Mouse (Mus musculus) ovary, postnatal 14 days (tissue): ENCODE results near the gene Chst11.
"Not testable (repeated sequence)": the region's sequence is repeated elsewhere in the genome, so short reads cannot be mapped to it uniquely, and the experiment has no call there.

Experiments
- DNase-seq: peaks from one replicate; pipeline ENCODE4 v3.0.0; 2022; ENCODE audit warnings: low spot score

The Chst11 gene

DNA sequence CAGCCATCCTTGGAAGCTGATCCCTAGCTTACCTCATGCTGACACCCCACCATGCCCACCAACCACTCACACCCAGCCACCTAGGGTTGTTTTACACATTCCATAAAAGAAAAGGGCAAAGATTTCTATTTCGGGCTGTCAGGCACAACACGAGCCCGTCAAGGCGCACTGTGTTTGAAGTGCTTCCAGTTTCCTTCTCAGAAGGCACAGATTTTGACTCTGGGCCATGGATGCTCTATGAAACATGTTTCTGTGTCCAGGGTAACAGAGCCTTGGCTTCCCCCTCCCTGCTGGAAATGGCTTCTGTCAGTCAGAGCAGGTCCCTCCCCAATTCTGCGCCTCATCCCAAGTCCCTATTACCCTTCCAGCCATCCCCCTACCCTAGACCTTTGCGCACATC is 125.7 kb downstream of the Chst11 start:
- DNase-seq, result no peak

DNA sequence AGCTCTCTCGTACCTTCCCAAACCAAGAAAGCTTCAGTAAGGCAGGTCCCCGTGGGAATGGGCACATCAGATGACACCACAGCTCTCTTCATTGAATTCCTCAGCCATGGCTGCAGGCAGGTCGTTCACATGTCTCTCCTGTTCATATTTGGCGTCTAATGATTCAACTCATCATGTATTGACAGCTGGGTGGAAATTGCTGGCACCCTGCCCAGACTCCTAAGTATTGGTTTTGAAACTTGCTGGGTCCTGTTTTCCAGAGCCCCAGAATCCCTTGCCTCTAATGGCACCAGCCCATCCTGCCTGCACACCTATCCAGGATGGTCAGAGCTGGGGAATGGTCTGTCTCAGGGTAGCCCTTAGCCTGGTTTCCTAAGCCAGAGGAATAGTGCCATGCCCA is 127.0 kb downstream of the Chst11 start:
- DNase-seq, result no peak

DNA sequence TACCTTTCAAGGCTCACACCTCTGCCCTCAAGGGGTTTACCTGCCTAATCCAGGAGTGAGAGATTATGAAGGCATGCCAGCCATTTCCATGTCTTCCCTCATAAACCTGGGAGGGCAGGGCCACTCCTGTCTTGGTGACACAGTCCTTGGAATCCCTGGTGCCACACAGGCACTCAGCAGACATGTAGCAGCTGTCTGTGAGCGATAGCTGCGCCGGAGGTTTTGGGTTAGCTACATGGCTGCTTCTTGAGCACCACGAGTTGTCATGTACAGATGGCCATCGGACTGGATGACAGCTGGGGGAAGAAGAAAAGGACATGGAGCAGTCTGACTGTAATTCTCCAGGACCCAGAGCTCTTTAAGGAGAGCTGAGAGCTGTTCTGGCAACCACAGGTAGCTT is 129.3 kb downstream of the Chst11 start:
- no peak for DNase-seq

DNA sequence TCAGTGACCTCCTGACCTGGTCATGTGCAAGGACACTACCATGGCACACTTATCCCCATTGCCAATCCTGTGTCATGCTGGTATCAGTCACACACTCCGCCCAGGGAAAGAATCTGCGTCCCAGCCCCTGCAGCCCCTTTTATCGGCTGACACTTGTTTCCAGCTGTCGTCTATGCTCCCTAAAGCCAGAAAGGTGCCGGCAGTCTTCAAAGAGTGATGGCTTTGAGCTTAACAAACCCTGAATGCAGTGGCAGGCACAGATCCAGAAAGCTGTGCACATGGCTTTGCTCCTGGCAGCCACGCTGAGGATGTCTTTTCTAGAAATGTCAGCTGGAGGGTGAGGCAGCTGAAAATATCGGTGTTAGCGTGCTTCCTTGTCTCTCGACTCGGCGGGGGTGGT is 131.6 kb downstream of the Chst11 start:
- DNase-seq, result no peak

DNA sequence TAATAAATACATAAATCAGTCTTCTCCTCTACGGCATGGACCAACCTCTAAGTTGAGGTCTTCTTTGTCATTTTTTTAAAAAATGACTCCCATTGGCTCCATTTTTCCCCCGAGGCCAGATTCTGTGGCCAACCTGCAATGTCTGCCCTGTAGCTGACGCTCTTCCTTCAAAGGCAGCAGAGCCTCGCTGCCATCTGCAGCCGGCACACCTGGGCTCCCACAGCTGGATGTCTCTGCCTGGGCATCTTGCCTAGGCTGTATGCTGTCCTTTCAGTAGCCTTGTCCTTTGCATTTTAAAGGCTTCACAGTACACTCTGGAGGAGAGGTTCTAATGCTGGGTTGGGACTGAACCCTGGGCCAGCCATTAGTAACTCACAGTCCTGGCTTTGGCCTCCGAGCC is 132.6 kb downstream of the Chst11 start:
- no peak for DNase-seq

DNA sequence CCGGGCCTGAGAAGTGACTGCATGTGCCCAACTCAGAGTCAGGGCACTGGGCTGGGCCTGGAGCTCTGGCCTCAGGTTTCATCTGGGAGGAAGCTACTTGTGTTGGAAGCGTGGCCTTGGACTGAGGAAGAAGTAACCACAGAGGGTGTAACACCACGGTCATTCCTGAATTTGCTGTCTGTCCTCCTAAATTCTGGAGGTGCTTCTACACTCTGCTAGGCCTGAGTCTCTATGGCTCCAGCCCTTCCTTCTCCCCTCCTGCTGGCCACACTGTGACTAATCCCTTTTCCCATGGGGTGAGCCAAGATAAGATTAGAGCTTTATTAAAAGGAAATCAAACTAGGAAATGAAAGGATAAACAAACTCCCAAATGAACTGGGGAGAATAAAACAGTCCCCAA is 133.3 kb downstream of the Chst11 start:
- DNase-seq, result no peak

DNA sequence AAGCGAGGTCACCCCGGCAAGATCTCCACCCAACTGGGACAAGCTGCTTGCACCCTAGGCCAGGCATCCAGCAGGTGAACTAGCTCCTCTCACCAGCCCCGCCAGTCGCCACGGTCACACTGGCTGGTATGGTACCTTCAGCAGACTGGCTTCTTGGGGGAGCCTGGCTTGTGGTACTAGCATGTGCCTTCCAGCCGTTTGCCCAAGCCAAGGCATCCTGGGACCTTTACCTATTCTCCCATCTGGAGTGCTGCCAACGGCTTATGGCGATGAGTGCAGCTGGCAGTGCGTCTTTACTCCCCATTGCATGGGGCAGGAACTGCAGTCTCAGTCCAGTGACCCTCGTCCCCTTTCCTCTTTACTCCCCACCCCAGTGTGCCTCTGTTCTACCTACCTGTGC is 133.7 kb downstream of the Chst11 start:
- no peak for DNase-seq

DNA sequence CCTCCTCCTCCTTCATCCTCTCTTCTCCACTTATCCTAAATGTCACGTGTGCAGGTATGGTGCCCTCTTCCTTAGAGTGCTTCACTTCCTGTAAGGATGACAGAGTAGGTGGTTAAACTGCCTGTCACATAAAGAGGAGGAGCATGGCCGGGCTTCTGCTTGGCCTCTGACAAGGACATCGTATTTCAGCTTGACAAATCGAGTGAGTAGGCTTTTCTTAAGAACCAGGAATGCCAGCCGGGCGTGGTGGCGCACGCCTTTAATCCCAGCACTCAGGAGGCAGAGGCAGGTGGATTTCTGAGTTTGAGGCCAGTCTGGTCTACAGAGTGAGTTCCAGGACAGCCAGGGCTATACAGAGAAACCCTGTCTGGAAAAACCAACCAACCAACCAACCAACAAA is 134.2 kb downstream of the Chst11 start:
- not testable (repeated sequence) for DNase-seq

DNA sequence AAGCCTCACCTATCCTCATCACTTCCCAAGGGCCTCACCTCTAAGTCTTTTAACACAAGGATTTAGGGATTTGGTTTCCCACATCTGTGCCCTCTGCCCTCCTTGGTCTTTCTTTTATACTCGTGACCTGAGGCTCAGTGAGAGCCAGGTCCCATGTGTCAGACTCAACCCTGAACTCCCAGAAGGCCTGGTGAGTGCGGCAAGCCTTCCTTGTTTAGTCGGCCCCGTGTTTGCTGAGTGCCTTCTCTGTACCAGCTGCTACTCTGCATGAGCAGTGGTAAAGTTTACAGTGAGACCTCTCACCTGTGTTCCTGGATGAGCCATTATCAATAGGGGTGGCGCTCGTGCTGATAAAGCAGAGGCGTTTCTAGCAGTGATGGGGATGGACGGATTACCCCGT is 134.6 kb downstream of the Chst11 start:
- no peak for DNase-seq

DNA sequence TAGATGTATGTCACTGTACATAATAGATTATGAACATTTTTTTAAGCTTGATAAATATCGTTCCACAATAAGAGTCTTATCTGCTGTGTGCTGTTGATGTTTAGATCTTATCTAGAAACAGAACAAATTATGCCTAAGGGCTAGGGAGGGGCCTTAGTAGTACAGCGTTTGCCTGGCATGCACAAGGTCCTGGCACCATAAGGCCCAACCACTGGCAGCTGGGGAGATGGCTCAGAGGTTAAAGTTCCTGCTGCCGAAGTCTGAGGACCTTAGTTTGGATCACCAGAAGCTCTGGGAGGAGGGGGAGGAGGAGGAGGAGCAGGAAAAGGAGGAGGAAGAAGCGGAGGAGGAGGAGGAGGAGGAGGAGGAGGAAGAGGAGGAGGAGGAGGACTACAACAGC is 135.6 kb downstream of the Chst11 start:
- no peak for DNase-seq

DNA sequence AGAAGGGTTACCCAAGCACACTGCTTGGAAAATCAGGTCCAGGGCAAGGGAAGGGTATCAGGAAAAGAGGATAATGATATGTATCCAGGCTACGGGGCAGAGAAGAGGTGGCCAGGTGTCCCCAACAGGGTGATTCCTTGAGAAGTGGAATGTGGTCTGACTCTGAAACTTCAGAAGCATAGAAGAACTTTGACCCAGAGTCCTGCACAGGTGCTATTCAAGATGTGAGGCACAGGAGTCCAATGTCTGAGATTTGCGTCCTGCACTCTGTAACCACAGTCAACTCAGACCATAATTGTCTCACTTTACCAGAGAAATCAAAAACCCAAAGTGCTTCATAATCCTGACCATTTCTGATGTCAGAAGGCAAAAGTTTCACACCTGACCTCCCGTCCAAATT is 139.3 kb downstream of the Chst11 start:
- no peak for DNase-seq

DNA sequence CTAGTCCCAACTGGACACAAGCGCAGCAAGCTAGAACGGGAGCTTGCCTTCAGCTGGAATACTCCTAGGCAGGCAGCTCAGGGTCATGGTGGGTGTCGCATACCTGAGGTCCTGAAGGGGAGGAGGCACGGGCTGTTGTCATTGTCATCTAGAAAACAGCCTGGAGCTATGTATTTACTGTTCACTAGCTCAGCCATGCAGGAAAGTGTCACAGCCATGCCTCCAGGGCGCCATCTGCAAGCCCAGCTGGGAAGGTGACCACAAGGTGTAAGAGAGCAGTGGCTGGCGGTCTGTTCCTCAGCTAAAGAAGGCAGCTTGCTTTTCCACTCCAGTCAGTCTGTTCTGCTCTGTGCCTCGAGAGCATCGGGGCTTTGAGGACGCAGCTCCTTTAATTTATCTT is 141.1 kb downstream of the Chst11 start:
- no peak for DNase-seq

DNA sequence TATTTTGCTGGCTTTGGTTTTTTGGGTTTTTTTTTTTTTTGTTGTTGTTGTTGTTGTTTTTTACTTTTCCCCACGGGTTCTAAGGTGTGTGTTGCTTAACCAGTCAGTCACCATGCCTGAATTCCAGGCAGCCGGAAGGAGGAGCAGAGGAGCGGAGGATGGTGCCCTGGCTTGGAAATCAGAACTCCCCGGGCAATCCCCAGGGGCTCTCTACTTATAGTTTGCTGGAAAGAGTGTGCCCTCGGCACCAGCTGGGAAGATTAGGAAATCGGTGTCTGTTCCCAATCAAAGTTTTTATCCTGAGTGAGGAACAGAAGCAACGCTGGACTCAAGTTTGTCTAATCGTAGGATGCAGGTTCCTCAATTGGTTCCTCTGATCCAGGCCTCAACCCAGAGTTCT is 143.1 kb downstream of the Chst11 start:
- DNase-seq, result no peak

DNA sequence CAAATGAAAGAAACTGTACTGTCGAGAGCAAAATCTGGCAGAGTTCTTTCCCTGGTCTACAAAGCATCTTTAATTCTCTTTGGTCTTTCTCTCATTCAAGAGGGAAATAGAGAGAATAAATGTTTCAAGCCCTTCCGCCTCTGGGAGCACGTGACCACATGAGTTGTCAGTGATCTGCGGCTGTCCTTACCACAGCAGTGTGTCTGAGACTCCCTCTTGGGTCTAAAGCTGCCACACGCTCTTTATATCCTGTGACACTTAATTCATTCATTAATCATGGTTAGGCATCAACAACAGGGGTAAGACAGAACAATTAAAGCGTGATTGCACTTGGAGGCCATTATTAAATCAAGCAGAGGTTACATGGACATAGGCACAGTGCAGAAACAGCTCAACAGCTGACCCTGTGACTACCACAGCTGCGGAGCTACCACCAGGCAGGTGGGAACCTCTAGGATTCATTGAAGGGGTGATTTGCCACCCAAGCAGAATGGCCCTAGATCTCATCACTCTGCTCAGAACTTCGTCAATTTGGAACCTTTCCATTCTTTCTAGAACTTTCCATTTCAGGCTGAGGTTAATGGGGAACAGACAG is 144.4 kb downstream of the Chst11 start:
- no peak for DNase-seq

DNA sequence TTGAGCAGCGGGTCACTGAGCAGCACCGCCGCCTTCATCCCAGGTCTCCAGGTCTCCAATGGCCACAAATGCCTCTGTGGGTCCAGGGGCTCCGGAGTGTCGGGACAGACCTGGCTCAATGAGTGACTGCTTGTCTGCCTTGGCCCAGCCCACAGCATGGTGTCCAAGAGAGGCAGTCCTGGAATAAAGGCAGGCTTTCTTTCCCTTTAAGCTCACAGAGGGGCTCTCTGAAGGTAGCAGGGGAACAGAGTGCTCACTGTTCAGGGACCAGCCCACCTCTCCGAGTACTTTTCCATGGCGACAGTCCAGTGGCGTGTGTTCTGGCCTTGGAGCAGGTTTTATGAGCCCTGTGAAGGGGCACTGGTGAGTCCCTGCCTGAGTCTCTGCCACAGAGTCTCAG is 145.3 kb downstream of the Chst11 start:
- DNase-seq, result no peak

DNA sequence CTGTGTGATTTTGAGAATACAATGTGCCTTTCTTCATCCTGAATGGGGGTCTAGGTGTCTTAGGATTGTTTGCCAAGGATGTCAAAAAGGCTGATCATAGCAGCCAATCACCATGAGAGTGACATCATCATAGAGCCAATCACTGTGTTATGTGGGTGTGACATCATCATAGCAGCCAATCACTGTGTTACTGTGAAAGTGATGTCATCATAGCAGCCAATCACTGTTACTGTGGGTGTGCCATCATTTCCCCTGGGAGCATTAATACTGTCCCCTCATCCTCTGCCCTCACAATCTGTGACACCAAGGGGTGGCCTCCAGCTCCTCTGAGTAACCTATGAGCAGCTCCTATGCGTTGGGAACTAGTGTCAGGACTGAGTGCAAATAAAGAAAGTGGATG is 146.6 kb downstream of the Chst11 start:
- DNase-seq, result no peak

DNA sequence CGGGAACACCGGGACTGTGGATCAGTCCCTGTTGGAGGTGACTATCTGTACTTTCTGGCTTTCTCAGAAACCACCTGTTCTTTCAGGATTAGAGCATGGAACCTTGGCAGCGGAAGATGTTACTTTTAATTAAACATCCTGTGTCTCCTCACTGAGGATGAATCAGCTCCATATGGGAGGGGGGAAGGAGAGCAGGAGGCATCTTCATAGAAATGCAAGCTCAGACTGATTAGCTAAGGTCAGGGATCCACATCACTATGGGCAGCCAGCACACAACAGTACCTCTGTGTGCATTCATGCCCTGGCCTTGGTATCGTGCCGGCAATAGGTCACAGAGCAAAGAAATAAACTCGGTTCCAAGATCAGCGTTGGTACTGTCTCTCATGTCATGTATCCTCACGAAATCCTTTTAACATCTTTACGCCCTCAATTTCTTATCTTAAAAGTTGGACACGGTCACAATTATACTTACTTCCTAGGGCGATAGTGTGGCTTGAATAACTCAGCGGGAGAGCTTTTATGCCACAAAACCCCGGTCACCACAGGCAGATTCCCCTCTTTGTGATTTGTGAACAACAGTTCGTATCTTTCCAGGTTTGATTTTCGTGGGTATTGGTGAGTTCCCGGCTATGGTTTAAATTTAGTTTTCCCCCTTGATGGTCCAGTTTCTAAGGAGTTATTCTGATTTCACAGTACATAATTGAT is 148.7 kb downstream of the Chst11 start:
- no peak for DNase-seq

DNA sequence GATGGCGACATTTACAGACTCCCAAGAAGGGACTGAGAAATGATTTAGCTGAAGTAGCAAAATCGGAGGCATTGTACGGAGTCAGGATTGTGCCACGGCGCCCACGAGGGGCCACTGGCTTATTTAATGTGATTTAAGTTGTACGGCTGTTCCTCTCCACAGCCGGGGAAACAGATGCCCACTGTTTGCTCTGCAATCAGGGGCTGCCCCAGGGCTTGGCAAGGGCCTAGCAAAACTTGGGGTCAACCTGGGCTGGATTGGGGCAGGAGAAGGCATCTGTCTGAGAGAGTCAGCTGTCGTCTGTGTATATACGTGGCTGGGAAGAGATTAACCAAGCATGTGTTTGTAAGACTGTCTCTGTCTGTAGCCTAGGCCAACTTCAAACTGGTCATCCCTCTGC is 149.6 kb downstream of the Chst11 start:
- DNase-seq, result no peak

DNA sequence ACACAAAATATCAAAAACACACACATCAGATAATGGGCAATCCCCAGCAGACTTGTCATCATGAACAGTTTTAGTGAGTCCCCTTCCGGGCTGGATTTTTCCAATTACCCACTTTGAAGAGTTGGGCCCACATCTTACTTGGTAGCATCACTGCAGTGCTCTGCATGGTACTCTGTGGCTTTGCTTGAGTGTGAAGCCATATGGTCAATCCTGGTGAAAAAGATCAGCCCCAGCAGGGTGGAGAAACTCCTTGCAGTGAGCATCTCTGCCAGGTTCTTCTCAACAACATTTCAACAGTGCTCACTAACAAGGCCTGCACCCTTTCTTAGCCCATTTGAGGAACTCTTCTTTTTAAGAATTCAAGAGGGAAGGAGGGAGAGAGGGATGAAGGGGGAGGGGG is 150.7 kb downstream of the Chst11 start:
- DNase-seq, result no peak

DNA sequence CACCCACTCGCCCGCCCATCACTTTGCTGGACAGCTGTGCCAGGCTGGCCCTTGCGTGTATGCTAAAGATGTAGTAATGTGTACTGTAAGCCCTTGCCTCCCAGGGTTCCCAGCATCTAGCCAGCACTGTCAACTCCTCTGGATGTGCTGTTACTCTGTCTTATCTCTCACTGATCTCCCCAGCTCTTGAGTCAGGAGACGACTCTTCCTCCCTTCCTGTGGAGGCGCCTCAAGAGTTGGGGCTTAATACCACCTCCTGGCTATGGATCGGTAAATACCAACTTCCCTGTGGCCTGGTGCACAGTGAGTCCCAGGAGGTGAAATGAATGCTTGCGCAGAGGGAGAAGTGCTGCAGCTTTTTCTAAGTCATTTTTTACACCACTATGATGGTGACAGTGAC is 151.8 kb downstream of the Chst11 start:
- no peak for DNase-seq

DNA sequence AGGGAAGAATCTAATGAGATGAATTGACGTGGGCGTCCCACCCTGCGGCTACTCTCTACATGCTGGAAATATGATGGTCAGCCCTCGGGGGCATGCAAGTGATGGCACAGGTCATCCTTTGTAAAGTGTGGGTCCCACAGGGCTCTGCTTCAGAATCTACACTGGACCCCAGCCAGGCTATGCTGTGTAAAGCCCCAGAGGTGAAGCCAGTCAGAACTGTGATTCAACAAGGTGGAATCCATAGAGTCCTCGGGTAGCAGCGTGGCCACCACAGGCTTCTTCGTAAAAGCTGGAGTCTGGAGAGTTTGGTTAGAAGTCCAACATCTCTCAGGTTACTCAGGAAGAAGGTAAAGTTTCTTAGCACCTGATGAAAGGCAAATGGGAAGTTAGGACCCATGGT is 154.0 kb downstream of the Chst11 start:
- no peak for DNase-seq

DNA sequence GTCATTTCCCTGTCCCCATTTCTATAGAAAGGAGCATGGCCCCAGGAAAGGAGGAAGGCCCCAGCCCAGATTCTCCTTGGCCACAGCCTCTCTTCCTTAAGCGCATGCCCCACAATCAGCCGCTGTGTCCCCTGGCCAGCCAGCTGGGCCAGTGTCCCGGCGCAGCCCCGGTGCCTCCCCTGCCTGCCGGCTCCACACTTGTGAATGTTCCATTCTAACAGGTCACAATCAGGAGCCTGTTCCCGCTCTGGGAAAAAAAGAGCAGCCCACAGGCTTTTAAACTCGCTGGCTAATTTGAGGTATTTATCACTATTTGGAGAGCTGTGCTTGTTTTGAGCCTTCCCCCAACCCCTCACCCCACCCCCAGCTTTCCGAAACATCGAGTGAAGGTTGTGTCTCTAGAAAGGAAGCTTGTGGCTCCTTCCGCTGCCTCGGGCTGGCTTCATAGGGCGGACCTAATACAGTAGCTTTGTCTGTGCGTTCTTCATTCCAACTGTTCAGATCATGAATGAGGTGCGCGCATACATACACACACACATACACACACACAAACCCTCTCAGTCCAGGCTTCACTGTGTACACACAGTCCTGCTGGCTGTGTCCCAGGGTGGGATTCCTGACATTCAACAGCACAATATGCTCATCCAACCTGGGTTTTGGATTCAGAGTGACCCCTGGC is 155.1 kb downstream of the Chst11 start:
- DNase-seq, result no peak

DNA sequence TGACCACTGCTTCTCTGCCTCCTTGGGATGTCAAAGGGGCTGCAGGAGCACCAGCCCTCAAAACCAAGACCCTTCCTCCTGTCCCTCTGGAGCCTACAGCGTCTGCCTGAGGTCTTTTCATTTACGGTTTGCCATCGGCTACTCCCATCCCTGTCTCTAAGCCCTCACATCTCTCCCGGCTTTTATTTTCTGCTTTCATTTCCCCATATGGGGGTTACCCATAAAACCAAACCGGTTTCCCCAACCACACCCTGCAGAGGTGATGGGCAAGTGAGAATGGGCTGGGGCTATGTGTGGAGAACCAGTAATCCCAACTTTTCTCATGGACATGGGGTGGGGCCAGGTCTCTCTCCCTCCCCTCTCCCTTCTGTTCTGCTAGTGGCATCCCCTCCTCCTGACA is 156.1 kb downstream of the Chst11 start:
- DNase-seq, result no peak

DNA sequence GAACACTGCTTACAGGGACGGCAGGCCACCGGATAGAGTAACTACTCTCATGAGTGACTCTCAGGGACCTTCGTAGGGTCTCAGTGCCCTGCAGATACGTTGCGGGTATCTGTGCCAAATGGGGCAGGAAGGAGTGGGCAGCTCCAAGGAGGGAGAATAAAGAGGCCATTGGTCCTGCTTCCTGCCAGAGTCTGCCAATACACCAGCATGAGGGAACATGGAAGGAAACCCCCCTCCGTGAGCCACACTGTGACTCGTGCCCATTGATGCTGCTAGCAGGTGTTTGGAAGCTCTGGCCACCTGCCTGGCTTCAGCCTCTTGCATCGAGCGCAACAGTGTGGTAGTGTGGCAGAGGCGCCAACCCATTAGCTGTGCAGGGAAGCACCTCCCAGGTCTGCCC is 157.8 kb downstream of the Chst11 start:
- no peak for DNase-seq
